Mouse (Mus musculus) stomach, postnatal 0 days (tissue): ENCODE measurements at regions not wholly inside any gene's neighbourhood (a gene's known extent, or its start where the extent isn't known, plus 50 kb on each side); places are given as distances from the start of the nearest gene placed in this dataset.

Experiments used
- CTCF ChIP-seq: IDR thresholded peaks from 2 replicates; pipeline ENCODE4 v1.5.1; 2016; ENCODE audit warnings: antibody characterized with exemption, low read depth, mild to moderate bottlenecking, moderate library complexity
- EP300 ChIP-seq: optimal IDR thresholded peaks from 2 replicates; pipeline ENCODE3; 2016; ENCODE audit warnings: antibody characterized with exemption

- TF ChIP-seq CTCF: no peak
- no peak for TF ChIP-seq EP300
Observed at GRCm38 (mm10) chr12:16075962-16076361, 259.2 kb upstream of the Trib2 start.
